Mouse (Mus musculus): ENCODE measurements at regions not wholly inside any gene's neighbourhood (a gene's known extent, or its start where the extent isn't known, plus 50 kb on each side); places are given as distances from the start of the nearest gene placed in this dataset.

GRCm38 (mm10) chr1:193459735-193460134 lies 89.6 kb upstream of the Camk1g start:
- TF ChIP-seq CTCF (IDR thresholded peaks at IDR 0.05; ENCODE audit: low read depth, low read length) (no peak), POLR2A (IDR thresholded peaks at IDR 0.05; ENCODE audit: borderline replicate concordance, low read depth, low read length) (no peak)
- Histone ChIP-seq H3K4me3 (ENCODE audit: insufficient read depth, low read length) (no peak overlapping the region), H3K4me1 (ENCODE audit: control insufficient read depth, insufficient read depth, low read length) (no peaks in the 10 kb centered on the region), H3K27ac (ENCODE audit: insufficient read depth, low read depth, low read length) (no peak overlapping the region)

GRCm38 (mm10) chr1:193457908-193458307 lies 87.8 kb upstream of the Camk1g start:
- no peak overlapping the region for H3K4me3 ChIP-seq (ENCODE audit: insufficient read depth, low read length)
- TF ChIP-seq POLR2A (IDR thresholded peaks at IDR 0.05; ENCODE audit: borderline replicate concordance, low read depth, low read length) (no peak), CTCF (IDR thresholded peaks at IDR 0.05; ENCODE audit: low read depth, low read length) (no peak)
- H3K4me1 ChIP-seq (ENCODE audit: control insufficient read depth, insufficient read depth, low read length) = no peaks in the 10 kb centered on the region
- H3K27ac ChIP-seq (ENCODE audit: insufficient read depth, low read depth, low read length) = no peak overlapping the region

GRCm38 (mm10) chr1:193453654-193454053 lies 83.6 kb upstream of the Camk1g start:
- TF ChIP-seq POLR2A (IDR thresholded peaks at IDR 0.05; ENCODE audit: borderline replicate concordance, low read depth, low read length) = no peak
- Histone ChIP-seq H3K27ac (ENCODE audit: insufficient read depth, low read depth, low read length) (no peak overlapping the region), H3K4me1 (ENCODE audit: control insufficient read depth, insufficient read depth, low read length) (no peaks in the 10 kb centered on the region), H3K4me3 (ENCODE audit: insufficient read depth, low read length) (no peak overlapping the region)

- H3K4me3 ChIP-seq (ENCODE audit: insufficient read depth, low read length) = no peak overlapping the region
- H3K4me1 ChIP-seq (ENCODE audit: control insufficient read depth, insufficient read depth, low read length) = no peaks in the 10 kb centered on the region
- H3K27ac ChIP-seq (ENCODE audit: insufficient read depth, low read depth, low read length) = no peak overlapping the region
- TF ChIP-seq POLR2A (IDR thresholded peaks at IDR 0.05; ENCODE audit: borderline replicate concordance, low read depth, low read length) (no peak), CTCF (IDR thresholded peaks at IDR 0.05; ENCODE audit: low read depth, low read length) (no peak)
Measured at GRCm38 (mm10) chr1:193451471-193452135, 81.5 kb upstream of the Camk1g start.

- TF ChIP-seq POLR2A (IDR thresholded peaks at IDR 0.05; ENCODE audit: borderline replicate concordance, low read depth, low read length) = no peak
- TF ChIP-seq CTCF (IDR thresholded peaks at IDR 0.05; ENCODE audit: low read depth, low read length) = no peak
- H3K27ac ChIP-seq (ENCODE audit: insufficient read depth, low read depth, low read length) = no peak overlapping the region
- H3K4me1 ChIP-seq (ENCODE audit: control insufficient read depth, insufficient read depth, low read length) = no peaks in the 10 kb centered on the region
- no peak overlapping the region for H3K4me3 ChIP-seq (ENCODE audit: insufficient read depth, low read length)
Measured at GRCm38 (mm10) chr1:193450814-193451213, 80.7 kb upstream of the Camk1g start.

- TF ChIP-seq CTCF (IDR thresholded peaks at IDR 0.05; ENCODE audit: low read depth, low read length) (no peak), POLR2A (IDR thresholded peaks at IDR 0.05; ENCODE audit: borderline replicate concordance, low read depth, low read length) (no peak)
- no peak overlapping the region for H3K4me3 ChIP-seq (ENCODE audit: insufficient read depth, low read length)
- H3K4me1 ChIP-seq (ENCODE audit: control insufficient read depth, insufficient read depth, low read length) = no peaks in the 10 kb centered on the region
- no peak overlapping the region for H3K27ac ChIP-seq (ENCODE audit: insufficient read depth, low read depth, low read length)
Measured at GRCm38 (mm10) chr1:193450201-193450600, 80.1 kb upstream of the Camk1g start.

GRCm38 (mm10) chr1:193449394-193450103 lies 79.5 kb upstream of the Camk1g start:
- TF ChIP-seq POLR2A (IDR thresholded peaks at IDR 0.05; ENCODE audit: borderline replicate concordance, low read depth, low read length) (no peak), CTCF (IDR thresholded peaks at IDR 0.05; ENCODE audit: low read depth, low read length) (peak; percentile 43; the same call in 1 of the 2 replicates)
- H3K27ac ChIP-seq (ENCODE audit: insufficient read depth, low read depth, low read length) = no peak overlapping the region

GRCm38 (mm10) chr1:193448793-193449393 lies 78.8 kb upstream of the Camk1g start:
- Histone ChIP-seq H3K4me1 (ENCODE audit: control insufficient read depth, insufficient read depth, low read length) (no peaks in the 10 kb centered on the region; the same call in 1 of the 2 replicates), H3K27ac (ENCODE audit: insufficient read depth, low read depth, low read length) (no peak overlapping the region), H3K4me3 (ENCODE audit: insufficient read depth, low read length) (no peak overlapping the region)
- no peak for TF ChIP-seq POLR2A (IDR thresholded peaks at IDR 0.05; ENCODE audit: borderline replicate concordance, low read depth, low read length)
- TF ChIP-seq CTCF (IDR thresholded peaks at IDR 0.05; ENCODE audit: low read depth, low read length) = no peak

More at GRCm38 (mm10) chr1:193449394-193450103, 79.5 kb upstream of the Camk1g start:
- no peaks in the 10 kb centered on the region for H3K4me1 ChIP-seq (ENCODE audit: control insufficient read depth, insufficient read depth, low read length)
- no peak overlapping the region for H3K4me3 ChIP-seq (ENCODE audit: insufficient read depth, low read length)

- H3K4me3 ChIP-seq (ENCODE audit: insufficient read depth, low read length) = no peak overlapping the region
- no peak overlapping the region for H3K27ac ChIP-seq (ENCODE audit: insufficient read depth, low read depth, low read length)
- no peaks in the 10 kb centered on the region; the same call in 1 of the 2 replicates for H3K4me1 ChIP-seq (ENCODE audit: control insufficient read depth, insufficient read depth, low read length)
- TF ChIP-seq CTCF (IDR thresholded peaks at IDR 0.05; ENCODE audit: low read depth, low read length) (no peak), POLR2A (IDR thresholded peaks at IDR 0.05; ENCODE audit: borderline replicate concordance, low read depth, low read length) (no peak)
Measured at GRCm38 (mm10) chr1:193447647-193448046, 77.5 kb upstream of the Camk1g start.
